Mouse (Mus musculus) testis, adult 2 months (tissue): ENCODE results near the gene Bbs1.
"Not testable (repeated sequence)": the region's sequence is repeated elsewhere in the genome, so short reads cannot be mapped to it uniquely, and the experiment has no call there.

ENCODE experiments used
- CTCF ChIP-seq: fragments of 200-500 bp; IDR thresholded peaks from 2 replicates; pipeline ENCODE4 v1.5.1; 2012; ENCODE audit warnings: low read depth, mild to moderate bottlenecking, inconsistent platforms, low read length, moderate library complexity; ENCODE audit not compliant: control insufficient read depth, insufficient read depth, insufficient replicate concordance
- POLR2A ChIP-seq: fragments of 200-500 bp; IDR thresholded peaks from 2 replicates; pipeline ENCODE4 v1.6.1; 2012; ENCODE audit warnings: low read depth, mild to moderate bottlenecking, inconsistent platforms, low read length, moderate library complexity; ENCODE audit not compliant: control insufficient read depth

GRCm38 (mm10) chr19:4874613-4875012, 31.8 kb downstream of the Bbs1 start:
- TF ChIP-seq CTCF, POLR2A: not testable (repeated sequence)
